Mouse (Mus musculus): ENCODE data around the gene Odam. TPM values are rescaled to one million over a fixed set of nuclear protein-coding genes. Genes with fewer than 3 reads are reported as not detected.

Odam gene
- not detected in 4 replicates for total RNA-seq (2023)

GRCm38 (mm10) chr5:87884729-87885128, at the start of gene Odam:
TSS of gene Odam (plus strand) at chr5:87885029.

GRCm38 (mm10) chr5:87925372-87925771, 40.5 kb downstream of the Odam start, which contains the start of gene Csn3:
TSS of gene Csn3 (plus strand) at chr5:87925579.

Other genes with a start within 250 kb of the Odam start
- not detected in 4 replicates for gene Csn1s1, start 218.8 kb upstream of the Odam start, total RNA-seq (2023)
- not detected in 4 replicates for gene Csn2, start 185.4 kb upstream of the Odam start, total RNA-seq (2023)
- not detected in 4 replicates for gene Csn1s2a, start 110.5 kb upstream of the Odam start, total RNA-seq (2023)
- gene Csn1s2b, start 76.9 kb upstream of the Odam start, total RNA-seq (2023): not detected in 4 replicates
- gene Prr27, start 59.3 kb upstream of the Odam start, total RNA-seq (2023): not detected in 4 replicates
- gene Csn3, start 40.5 kb downstream of the Odam start, total RNA-seq (2023): not detected in 4 replicates
- gene 2310003L06Rik, start 84.4 kb downstream of the Odam start, total RNA-seq (2023): not detected in 4 replicates
- not detected in 4 replicates for gene Gm28434, start 84.5 kb downstream of the Odam start, total RNA-seq (2023)
- not detected in 4 replicates for gene Cabs1, start 94.4 kb downstream of the Odam start, total RNA-seq (2023)
- not detected in 4 replicates for gene Smr3a, start 117.5 kb downstream of the Odam start, total RNA-seq (2023)
- not detected in 4 replicates for gene Smr2, start 201.5 kb downstream of the Odam start, total RNA-seq (2023)
- gene Gm11116, start 226.5 kb downstream of the Odam start, total RNA-seq (2023): not detected in 4 replicates